8 mouse cellular contexts compared by ENCODE assay signal in the genomic region with DNA sequence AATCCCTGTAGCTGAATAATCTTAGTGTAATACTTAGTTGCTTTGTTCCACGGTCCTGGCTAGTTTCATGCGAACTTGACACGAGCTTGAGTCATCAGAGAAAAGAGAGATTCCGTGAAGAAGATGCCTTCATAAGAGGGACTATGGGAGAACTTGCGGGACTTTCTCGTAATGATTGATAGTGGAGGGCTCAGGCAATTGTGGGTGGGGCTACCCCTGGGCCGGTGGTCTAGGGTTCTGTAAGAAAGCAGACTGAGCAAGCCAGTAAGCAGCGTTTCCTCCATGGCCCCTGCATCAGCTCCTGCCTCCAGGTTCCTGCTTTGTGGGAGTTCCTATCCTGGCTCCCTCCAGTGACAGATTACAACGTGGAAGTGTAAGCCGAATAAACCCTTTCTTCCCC. TPM values are rescaled to one million over a fixed set of nuclear protein-coding genes. Genes with fewer than 3 reads are reported as not detected.
DNase-seq lines count a peak whose midpoint lies in the region; ATAC-seq and TF ChIP-seq lines count a peak whose summit lies in the region.

No protein-coding gene starts in this region.

- intact Hi-C loops in left cerebral cortex, postnatal 36 days (cut with DNase I), result loop anchor here (2.0 to 5.0 kb wide), 3 partner anchors 44 to 247 kb away; partner anchors contain the start of gene Phc2

- no peaks in the 10 kb centered on the region for H3K27me3 ChIP-seq in lung, postnatal 0 days (replicated peaks; ENCODE audit: insufficient read depth, low read length)
- H3K27me3 ChIP-seq in limb, embryonic 10.5 days (ENCODE audit: low read depth, poor library complexity, severe bottlenecking), result 0 out of 2 replicates have a peak, but pooled peaks cover 4% of the 10 kb centered on the region
- no peaks in the 10 kb centered on the region for H3K27me3 ChIP-seq in stomach, embryonic 16.5 days (ENCODE audit: control insufficient read depth, insufficient read depth, low read length)

- WGBS in lung, postnatal 0 days, result 24% methylated on average over 10 of the region's 10 CpGs
- WGBS in limb, embryonic 10.5 days, result 30% methylated on average over 10 of the region's 10 CpGs
- WGBS in stomach, embryonic 16.5 days, result 13% methylated on average over 10 of the region's 10 CpGs

- ATAC-seq in lung, postnatal 0 days, result no peak
- ATAC-seq in stomach, embryonic 16.5 days (ENCODE audit: insufficient read depth, low FRiP score), result no peak

- no peaks in the 10 kb centered on the region; the same call in 1 of the 2 replicates for H3K4me1 ChIP-seq in lung, postnatal 0 days (ENCODE audit: insufficient read depth, low read depth, low read length)
- H3K4me1 ChIP-seq in limb, embryonic 10.5 days, result peaks cover 23% of the 10 kb centered on the region
- peaks cover 6% of the 10 kb centered on the region for H3K4me1 ChIP-seq in stomach, embryonic 16.5 days (ENCODE audit: control insufficient read depth, insufficient read depth, low read length)

- H3K4me3 ChIP-seq in lung, postnatal 0 days (ENCODE audit: low read depth, low read length), result no peak overlapping the region
- H3K4me3 ChIP-seq in limb, embryonic 10.5 days, result peak overlapping the region; percentile 84
- peak overlapping the region; percentile 63 for H3K4me3 ChIP-seq in stomach, embryonic 16.5 days (replicated peaks; ENCODE audit: low read length)

- H3K36me3 ChIP-seq in lung, postnatal 0 days (ENCODE audit: insufficient read depth, low read length), result no peaks in the 10 kb centered on the region
- peaks cover 18% of the 10 kb centered on the region for H3K36me3 ChIP-seq in limb, embryonic 10.5 days
- no peaks in the 10 kb centered on the region for H3K36me3 ChIP-seq in stomach, embryonic 16.5 days (ENCODE audit: control insufficient read depth, insufficient read depth, low read length)

- H3K27ac ChIP-seq in lung, postnatal 0 days (ENCODE audit: low read length), result peak overlapping the region; percentile 33; the same call in 1 of the 2 replicates
- no peak overlapping the region for H3K27ac ChIP-seq in limb, embryonic 10.5 days
- peak overlapping the region; percentile 4; the same call in 1 of the 2 replicates for H3K27ac ChIP-seq in stomach, embryonic 16.5 days (ENCODE audit: low read length)

- peak; percentile 18 for DNase-seq in embryo, embryonic 10.5 days (ENCODE audit: low spot score)
- DNase-seq in embryo, embryonic 9.5 days (ENCODE audit: extremely low spot score), result no peak
- DNase-seq in lung, postnatal 0 days (ENCODE audit: low spot score), result peak; percentile 10
- DNase-seq in lung, postnatal 25 days (ENCODE audit: low spot score), result no peak
- DNase-seq in limb, embryonic 10.5 days (ENCODE audit: low spot score), result no peak
- DNase-seq in left cerebral cortex, postnatal 36 days (ENCODE audit: low spot score in 2 of 2), result no peak
- DNase-seq in ovary, adult 18-20 months (ENCODE audit: low spot score), result no peak

- H3K9ac ChIP-seq in lung, postnatal 0 days (replicated peaks; ENCODE audit: low read depth), result no peak overlapping the region
- H3K9ac ChIP-seq in stomach, embryonic 16.5 days (ENCODE audit: low read length), result 0 out of 2 replicates have a peak overlapping the region, but pooled peaks have one; percentile 4

- no peak for TF ChIP-seq CTCF in lung, postnatal 0 days (IDR thresholded peaks at IDR 0.05)

- peak overlapping the region; percentile 74 for H3K4me2 ChIP-seq in lung, postnatal 0 days (replicated peaks; ENCODE audit: low read depth, low read length)
- peak overlapping the region; percentile 73 for H3K4me2 ChIP-seq in stomach, embryonic 16.5 days (ENCODE audit: low read depth, low read length)

- no peak for TF ChIP-seq EP300 in lung, postnatal 0 days (IDR thresholded peaks at IDR 0.05)

- no peaks in the 10 kb centered on the region for H3K9me3 ChIP-seq in lung, postnatal 0 days (ENCODE audit: low read length)
- no peaks in the 10 kb centered on the region for H3K9me3 ChIP-seq in limb, embryonic 10.5 days (replicated peaks)
- no peaks in the 10 kb centered on the region for H3K9me3 ChIP-seq in stomach, embryonic 16.5 days (replicated peaks; ENCODE audit: control insufficient read depth, low read length)

RNA-seq across cellular contexts. Expression of gene Zscan20, which starts 0.8 kb away (rescaled TPM):
- 1.1 and 1.5 TPM in 2 replicates for polyA plus RNA-seq in lung, postnatal 0 days (2015; fragmentation: Nextera tagmentation; extraction: Ambion mirVana)
- 7.0 and 7.5 TPM in 2 replicates for polyA plus RNA-seq in limb, embryonic 10.5 days (2016; fragmentation: Nextera tagmentation; extraction: Ambion mirVana)
- polyA plus RNA-seq in stomach, embryonic 16.5 days (2015; fragmentation: Nextera tagmentation; extraction: Ambion mirVana), result 3.3 and 3.7 TPM in 2 replicates
- 1 to 10 TPM; 5.8 to 9.0 TPM for total RNA-seq in left cerebral cortex, postnatal 36 days (2021)

RNA-seq across cellular contexts. Expression of gene Tlr12, which starts 7.7 kb away (rescaled TPM):
- polyA plus RNA-seq in lung, postnatal 0 days (2015; fragmentation: Nextera tagmentation; extraction: Ambion mirVana), result 2.2 and 3.0 TPM in 2 replicates
- polyA plus RNA-seq in limb, embryonic 10.5 days (2016; fragmentation: Nextera tagmentation; extraction: Ambion mirVana), result 0.87 and 1.3 TPM in 2 replicates
- 1.6 and 1.9 TPM in 2 replicates for polyA plus RNA-seq in stomach, embryonic 16.5 days (2015; fragmentation: Nextera tagmentation; extraction: Ambion mirVana)
- under 1 TPM; 0.41 to 0.74 TPM for total RNA-seq in left cerebral cortex, postnatal 36 days (2021)

RNA-seq across cellular contexts. Expression of gene Phc2, which starts 43.8 kb away (rescaled TPM):
- 53.6 and 56.3 TPM in 2 replicates for polyA plus RNA-seq in lung, postnatal 0 days (2015; fragmentation: Nextera tagmentation; extraction: Ambion mirVana)
- polyA plus RNA-seq in limb, embryonic 10.5 days (2016; fragmentation: Nextera tagmentation; extraction: Ambion mirVana), result 71.1 and 76.8 TPM in 2 replicates
- 12.7 TPM in 2 replicates for polyA plus RNA-seq in stomach, embryonic 16.5 days (2015; fragmentation: Nextera tagmentation; extraction: Ambion mirVana)
- 10 to 100 TPM; 88.2 to 92.3 TPM for total RNA-seq in left cerebral cortex, postnatal 36 days (2021)

Comparison
In these comparisons a context has a peak if more than half of its experiments do, and no peak if none do; other contexts are left out.
1. DNase-seq: peak in embryo, embryonic 10.5 days (single experiment) and lung, postnatal 0 days (single experiment); none in embryo, embryonic 9.5 days (single experiment), lung, postnatal 25 days (single experiment), limb, embryonic 10.5 days (single experiment), left cerebral cortex, postnatal 36 days (0 of 2) and ovary, adult 18-20 months (single experiment).